ENCODE assay signal across 18 mouse cellular contexts in genomic region chr2:160510159-160510558, GRCm38 (mm10).
DNase-seq lines count a peak whose midpoint lies in the region; ATAC-seq and TF ChIP-seq lines count a peak whose summit lies in the region.
"Had no signal": no experiment of that assay in that cellular context is flagged by ENCODE, and none has a peak within 500 bp of the region (broad histone marks: within the 10 kb centered on the region; RNA-seq: fewer than 3 reads in every experiment).

No protein-coding gene starts in this region.

- TF ChIP-seq CTCF in lung, postnatal 0 days (IDR thresholded peaks at IDR 0.05): no peak
- TF ChIP-seq CTCF in lung, adult 2 months (IDR thresholded peaks at IDR 0.05; ENCODE audit: insufficient read depth, low read length): no peak
- TF ChIP-seq CTCF in stomach, postnatal 0 days (IDR thresholded peaks at IDR 0.05; ENCODE audit: low read depth): no peak

- TF ChIP-seq EP300 in lung, postnatal 0 days (IDR thresholded peaks at IDR 0.05): no peak
- no peak for TF ChIP-seq EP300 in stomach, postnatal 0 days (optimal IDR thresholded peaks at IDR 0.05)

- no peak overlapping the region for H3K9ac ChIP-seq in heart, embryonic 11.5 days (ENCODE audit: low read depth, low read length)
- H3K9ac ChIP-seq in lung, postnatal 0 days (replicated peaks; ENCODE audit: low read depth): no peak overlapping the region
- no peak overlapping the region for H3K9ac ChIP-seq in forebrain, embryonic 14.5 days (ENCODE audit: low read length)
- no peak overlapping the region for H3K9ac ChIP-seq in stomach, postnatal 0 days (ENCODE audit: low read length)
- H3K9ac ChIP-seq: embryonic facial prominence, embryonic 15.5 days; liver, postnatal 0 days had no signal

- H3K4me3 ChIP-seq in heart, embryonic 11.5 days (ENCODE audit: low read depth, low read length): no peak overlapping the region
- H3K4me3 ChIP-seq in lung, postnatal 0 days (ENCODE audit: low read depth, low read length): no peak overlapping the region
- H3K4me3 ChIP-seq in lung, adult 2 months (replicated peaks; ENCODE audit: extremely low read depth, low read depth, low read length): no peak overlapping the region
- no peak overlapping the region for H3K4me3 ChIP-seq in forebrain, embryonic 14.5 days (ENCODE audit: low read depth, low read length)
- H3K4me3 ChIP-seq in stomach, postnatal 0 days (ENCODE audit: low read depth, low read length): no peak overlapping the region
- H3K4me3 ChIP-seq: embryonic facial prominence, embryonic 15.5 days had no signal

- DNase-seq in heart, postnatal 10 days: no peak
- no peak for DNase-seq in lung, postnatal 0 days (ENCODE audit: low spot score)
- no peak for DNase-seq in lung, adult 2 months
- DNase-seq in forebrain, embryonic 14.5 days (ENCODE audit: low spot score): no peak
- no peak for DNase-seq in stomach, postnatal 0 days (ENCODE audit: low spot score)
- no peak for DNase-seq in adrenal gland, adult 2 months
- DNase-seq: adrenal gland, adult 8-10 months; cerebellum, adult 2 months; kidney, adult 2 months; kidney, postnatal 4 days; liver, postnatal 0 days; midbrain, embryonic 14.5 days; right cerebral cortex, postnatal 4 days; thymus, postnatal 36 days had no signal

- no peak for TF ChIP-seq POLR2A in lung, adult 2 months (IDR thresholded peaks at IDR 0.05; ENCODE audit: borderline replicate concordance, extremely low read depth, low read depth, low read length)

- H3K4me1 ChIP-seq in heart, embryonic 11.5 days (ENCODE audit: control insufficient read depth, insufficient read depth, low read length): 0 out of 2 replicates have a peak, but pooled peaks cover 4% of the 10 kb centered on the region
- no peaks in the 10 kb centered on the region for H3K4me1 ChIP-seq in lung, postnatal 0 days (ENCODE audit: insufficient read depth, low read depth, low read length)
- H3K4me1 ChIP-seq in lung, adult 2 months (ENCODE audit: control insufficient read depth, insufficient read depth, low read length): no peaks in the 10 kb centered on the region
- H3K4me1 ChIP-seq in forebrain, embryonic 14.5 days (ENCODE audit: control insufficient read depth, insufficient read depth, low read length): peaks cover 13% of the 10 kb centered on the region; the same call in 1 of the 2 replicates
- no peaks in the 10 kb centered on the region for H3K4me1 ChIP-seq in stomach, postnatal 0 days (replicated peaks; ENCODE audit: control insufficient read depth, insufficient read depth)

- H3K36me3 ChIP-seq in heart, embryonic 11.5 days (ENCODE audit: control insufficient read depth, insufficient read depth, low read length): no peaks in the 10 kb centered on the region
- H3K36me3 ChIP-seq in lung, postnatal 0 days (ENCODE audit: insufficient read depth, low read length): no peaks in the 10 kb centered on the region
- H3K36me3 ChIP-seq in forebrain, embryonic 14.5 days (ENCODE audit: control insufficient read depth, insufficient read depth, low read length): no peaks in the 10 kb centered on the region
- no peaks in the 10 kb centered on the region for H3K36me3 ChIP-seq in stomach, postnatal 0 days (ENCODE audit: control insufficient read depth, insufficient read depth, low read length)
- H3K36me3 ChIP-seq: embryonic facial prominence, embryonic 15.5 days had no signal

- no peak overlapping the region for H3K27ac ChIP-seq in heart, embryonic 11.5 days (ENCODE audit: low read depth, low read length)
- H3K27ac ChIP-seq in lung, postnatal 0 days (ENCODE audit: low read length): no peak overlapping the region
- H3K27ac ChIP-seq in forebrain, embryonic 14.5 days (ENCODE audit: low read depth, low read length): no peak overlapping the region
- no peak overlapping the region for H3K27ac ChIP-seq in stomach, postnatal 0 days (replicated peaks)
- H3K27ac ChIP-seq: embryonic facial prominence, embryonic 15.5 days; hindbrain, postnatal 0 days had no signal

- H3K27me3 ChIP-seq in heart, embryonic 11.5 days (ENCODE audit: control insufficient read depth, insufficient read depth, low read length): peaks cover 2% of the 10 kb centered on the region; the same call in 1 of the 2 replicates
- H3K27me3 ChIP-seq in lung, postnatal 0 days (replicated peaks; ENCODE audit: insufficient read depth, low read length): no peaks in the 10 kb centered on the region
- 0 out of 2 replicates have a peak, but pooled peaks cover 2% of the 10 kb centered on the region for H3K27me3 ChIP-seq in forebrain, embryonic 14.5 days (replicated peaks; ENCODE audit: control insufficient read depth, insufficient read depth, low read length)
- H3K27me3 ChIP-seq in stomach, postnatal 0 days (ENCODE audit: control insufficient read depth, insufficient read depth, low read length): no peaks in the 10 kb centered on the region
- H3K27me3 ChIP-seq: embryonic facial prominence, embryonic 15.5 days had no signal

- WGBS in heart, embryonic 11.5 days (ENCODE audit: insufficient replicate concordance): 83% methylated on average over 5 of the region's 5 CpGs
- 87% methylated on average over 5 of the region's 5 CpGs for WGBS in lung, postnatal 0 days
- 84% methylated on average over 5 of the region's 5 CpGs for WGBS in lung, adult 2 months
- 96% methylated on average over 5 of the region's 5 CpGs for WGBS in forebrain, embryonic 14.5 days
- whole genome bisulfite sequencing in stomach, postnatal 0 days: 81% methylated on average over 5 of the region's 5 CpGs

- no peak overlapping the region for H3K4me2 ChIP-seq in heart, embryonic 11.5 days
- H3K4me2 ChIP-seq in lung, postnatal 0 days (replicated peaks; ENCODE audit: low read depth, low read length): no peak overlapping the region
- no peak overlapping the region for H3K4me2 ChIP-seq in forebrain, embryonic 14.5 days (ENCODE audit: low read length)
- no peak overlapping the region for H3K4me2 ChIP-seq in stomach, postnatal 0 days (replicated peaks; ENCODE audit: low read depth)
- H3K4me2 ChIP-seq: embryonic facial prominence, embryonic 15.5 days had no signal

- 0 out of 2 replicates have a peak, but pooled peaks have one; percentile 13 for ATAC-seq in heart, embryonic 11.5 days (replicated peaks; ENCODE audit: insufficient number of reproducible peaks, low FRiP score, low TSS enrichment)
- peak; percentile 62 for ATAC-seq in lung, postnatal 0 days
- peak; percentile 13; the same call in 1 of the 2 replicates for ATAC-seq in forebrain, embryonic 14.5 days
- 0 out of 2 replicates have a peak, but pooled peaks have one; percentile 18 for ATAC-seq in stomach, postnatal 0 days (ENCODE audit: low FRiP score, low TSS enrichment)
- no peak for ATAC-seq in monocyte, adult 5-6 weeks (replicated peaks; ENCODE audit: insufficient number of reproducible peaks, low FRiP score, low TSS enrichment, poor library complexity, severe bottlenecking)
- ATAC-seq: hindbrain, postnatal 0 days; liver, postnatal 0 days had no signal

- H3K9me3 ChIP-seq in heart, embryonic 11.5 days (replicated peaks; ENCODE audit: control insufficient read depth, low read length): no peaks in the 10 kb centered on the region
- H3K9me3 ChIP-seq in lung, postnatal 0 days (ENCODE audit: low read length): no peaks in the 10 kb centered on the region
- H3K9me3 ChIP-seq in forebrain, embryonic 14.5 days (replicated peaks; ENCODE audit: control insufficient read depth, low read length): no peaks in the 10 kb centered on the region
- H3K9me3 ChIP-seq in stomach, postnatal 0 days (ENCODE audit: control insufficient read depth, low read length): no peaks in the 10 kb centered on the region
- H3K9me3 ChIP-seq: embryonic facial prominence, embryonic 15.5 days had no signal

- intact Hi-C loops in heart, postnatal 10 days (cut with DNase I): no loop called here
